29 mouse cellular contexts compared by ENCODE assay signal in the genomic region with DNA sequence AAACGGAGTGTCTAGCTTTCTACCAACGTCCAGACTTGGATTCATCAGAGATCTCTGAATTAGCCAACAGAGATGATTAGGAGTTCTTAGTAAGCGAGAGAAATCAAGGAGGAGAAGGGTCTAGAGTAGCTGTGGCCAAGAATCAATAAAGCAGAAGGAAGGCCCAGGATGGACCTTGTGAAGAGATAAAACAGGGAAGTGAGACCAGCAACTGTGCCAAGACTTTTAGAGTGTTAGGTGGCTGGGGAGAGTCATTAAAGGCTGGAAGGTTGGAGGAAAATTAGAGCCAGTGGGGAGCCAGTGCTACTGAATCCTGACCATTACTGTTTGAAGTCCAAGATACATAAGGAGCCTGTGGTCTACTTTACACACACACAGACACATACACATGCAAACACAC. TPM values are rescaled to one million over a fixed set of nuclear protein-coding genes. Genes with fewer than 3 reads are reported as not detected.
"Had no signal": no experiment of that assay in that cellular context is flagged by ENCODE, and none has a peak within 500 bp of the region (broad histone marks: within the 10 kb centered on the region; RNA-seq: fewer than 3 reads in every experiment).

No protein-coding gene starts in this region.

- H3K4me3 ChIP-seq: heart, adult 2 months; heart, embryonic 10.5 days; heart, embryonic 12.5 days; hindbrain, embryonic 13.5 days; hindbrain, embryonic 15.5 days; kidney, embryonic 15.5 days; limb, embryonic 10.5 days; limb, embryonic 12.5 days; liver, embryonic 13.5 days had no signal

- H3K36me3 ChIP-seq: heart, embryonic 10.5 days; heart, embryonic 12.5 days; kidney, embryonic 15.5 days; liver, embryonic 13.5 days had no signal

- H3K9me3 ChIP-seq: heart, embryonic 10.5 days; heart, embryonic 12.5 days; hindbrain, embryonic 13.5 days; hindbrain, embryonic 15.5 days; kidney, embryonic 15.5 days; limb, embryonic 10.5 days; limb, embryonic 12.5 days; liver, embryonic 13.5 days had no signal

- ATAC-seq: hindbrain, postnatal 0 days; intestine, embryonic 16.5 days had no signal

- DNase-seq: gastrocnemius, postnatal 14 days; gastrocnemius, postnatal 36 days; heart, adult 2 months; heart, postnatal 10 days; heart, postnatal 4 days; kidney, adult 11 months; kidney, adult 2 months; kidney, adult 9 months; kidney, postnatal 14 days; kidney, postnatal 36 days; layer of hippocampus, adult 9-11 months; layer of hippocampus, postnatal 36 days; liver; liver, embryonic 13.5 days had no signal

- H3K27me3 ChIP-seq: heart, embryonic 12.5 days; hindbrain, embryonic 13.5 days; hindbrain, embryonic 15.5 days; kidney, embryonic 15.5 days; limb, embryonic 12.5 days; liver, embryonic 13.5 days had no signal

- H3K27ac ChIP-seq: heart, adult 2 months; heart, embryonic 10.5 days; hindbrain, embryonic 13.5 days; hindbrain, embryonic 15.5 days; hindbrain, postnatal 0 days; kidney, embryonic 15.5 days; kidney, postnatal 0 days; limb, embryonic 10.5 days; limb, embryonic 12.5 days; liver, embryonic 13.5 days had no signal

- H3K4me1 ChIP-seq: heart, embryonic 10.5 days; heart, embryonic 12.5 days; hindbrain, embryonic 13.5 days; hindbrain, embryonic 15.5 days; kidney, embryonic 15.5 days; limb, embryonic 10.5 days; limb, embryonic 12.5 days; liver, embryonic 13.5 days had no signal

RNA-seq across cellular contexts. Expression of a gene that starts 10.3 kb away (rescaled TPM):
- total RNA-seq: gastrocnemius, adult 18-20 months; gastrocnemius, adult 8-10 months; gastrocnemius, postnatal 14 days; gastrocnemius, postnatal 36 days; heart, adult 2 months; heart, postnatal 10 days; heart, postnatal 25 days had no signal
- polyA plus RNA-seq: heart, adult 2 months; hindbrain, embryonic 11.5 days; hindbrain, postnatal 0 days; intestine, embryonic 16.5 days; kidney, postnatal 0 days; liver, embryonic 13.5 days had no signal

RNA-seq across cellular contexts. Expression of a gene that starts 48.4 kb away (rescaled TPM):
- polyA plus RNA-seq: heart, embryonic 14.5 days; liver, embryonic 13.5 days had no signal
